Mouse (Mus musculus) thymus, postnatal 0 days (tissue): ENCODE measurements at regions not wholly inside any gene's neighbourhood (a gene's known extent, or its start where the extent isn't known, plus 50 kb on each side); places are given as distances from the start of the nearest gene placed in this dataset.

Experiments
- DNase-seq: peaks from one replicate; pipeline ENCODE4 v3.0.0-alpha.2; 2015; ENCODE audit warnings: low spot score

DNA sequence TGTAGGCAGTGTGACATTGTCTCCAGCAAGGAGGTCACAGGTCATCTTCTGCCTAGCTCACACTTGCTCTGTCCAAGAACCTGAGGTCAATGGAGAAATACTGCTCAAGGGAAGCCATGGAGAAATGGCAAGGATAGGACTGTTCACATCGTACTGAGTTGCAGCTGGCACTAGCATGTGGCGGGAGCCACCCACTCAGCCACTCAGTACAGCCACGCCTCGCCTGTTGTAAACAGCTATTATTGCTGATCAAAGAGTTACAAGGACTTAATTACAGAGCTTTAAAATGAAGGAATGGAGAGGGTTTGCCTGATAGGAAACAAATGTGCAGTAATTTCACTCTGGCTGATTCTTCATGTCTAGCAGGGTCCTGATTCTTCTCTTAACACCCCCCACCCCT is 64.8 kb downstream of the Dll1 start:
- DNase-seq, result no peak

DNA sequence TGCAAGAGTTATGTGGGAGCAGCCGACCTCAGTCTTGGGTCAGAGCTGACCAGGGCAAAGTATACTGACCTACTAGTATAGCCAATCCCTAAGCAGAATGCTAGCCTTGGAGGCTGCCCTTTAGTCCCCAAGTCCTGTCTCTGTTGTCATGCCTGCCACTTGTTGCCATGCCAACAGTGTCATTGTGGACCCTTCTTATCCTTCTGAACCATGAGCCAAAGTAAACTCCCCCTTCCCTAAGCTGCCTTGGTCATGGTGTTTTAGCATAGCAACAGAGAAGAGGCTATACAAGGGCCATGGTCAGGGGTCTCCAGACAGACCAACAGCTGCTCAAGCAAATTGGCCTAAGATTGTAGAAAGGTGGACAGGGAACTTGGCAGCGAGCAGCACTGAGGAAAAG is 66.2 kb downstream of the Dll1 start:
- DNase-seq, result no peak

DNA sequence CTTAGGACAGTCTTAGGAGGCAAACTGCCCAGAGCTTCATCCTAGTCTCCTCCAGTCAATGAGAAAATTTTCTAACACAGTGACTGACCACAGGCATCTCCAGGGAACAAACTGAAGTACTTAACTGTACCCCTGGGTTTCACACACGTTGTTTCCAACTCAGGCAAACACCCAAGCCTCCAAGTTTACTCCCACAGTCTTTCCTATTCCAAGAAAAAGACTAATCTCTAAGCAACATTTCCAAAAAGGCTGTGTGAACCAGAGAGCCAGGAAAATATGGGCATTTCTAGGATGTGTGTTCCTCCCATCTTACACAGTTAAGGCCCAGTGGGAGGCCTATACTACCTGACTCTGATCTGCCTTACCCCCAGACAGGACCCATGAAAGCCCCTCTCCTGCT is 74.6 kb downstream of the Dll1 start:
- DNase-seq, result no peak

DNA sequence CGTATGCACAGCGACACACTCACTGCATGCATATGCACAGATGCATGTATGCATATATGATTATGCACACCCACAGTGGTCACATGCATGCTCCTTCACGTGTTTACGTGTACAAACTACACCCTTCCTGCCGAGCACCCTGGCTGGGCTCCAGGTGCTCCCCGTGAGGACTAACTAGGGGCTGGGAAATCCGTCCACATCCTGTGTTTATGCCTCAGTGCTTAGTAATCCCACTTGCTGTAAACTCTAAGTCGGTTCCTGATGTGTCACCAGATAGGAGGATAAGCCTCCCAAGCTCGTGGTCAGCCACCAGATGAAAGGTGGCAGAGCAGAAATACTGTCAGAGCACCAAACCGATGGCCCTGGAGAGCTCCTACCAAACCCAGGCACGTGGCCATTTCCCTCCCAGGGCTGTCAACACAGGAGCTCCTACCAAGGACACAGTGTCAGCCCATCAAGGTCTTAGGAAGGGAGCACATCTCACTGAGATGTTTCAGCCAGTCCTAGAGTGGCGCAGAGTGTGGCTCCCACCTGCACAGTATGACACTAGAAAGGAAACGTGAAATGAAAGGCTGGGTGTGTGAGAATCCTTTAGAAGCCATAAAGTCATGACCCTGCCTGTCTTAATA is 76.8 kb downstream of the Dll1 start:
- no peak for DNase-seq

DNA sequence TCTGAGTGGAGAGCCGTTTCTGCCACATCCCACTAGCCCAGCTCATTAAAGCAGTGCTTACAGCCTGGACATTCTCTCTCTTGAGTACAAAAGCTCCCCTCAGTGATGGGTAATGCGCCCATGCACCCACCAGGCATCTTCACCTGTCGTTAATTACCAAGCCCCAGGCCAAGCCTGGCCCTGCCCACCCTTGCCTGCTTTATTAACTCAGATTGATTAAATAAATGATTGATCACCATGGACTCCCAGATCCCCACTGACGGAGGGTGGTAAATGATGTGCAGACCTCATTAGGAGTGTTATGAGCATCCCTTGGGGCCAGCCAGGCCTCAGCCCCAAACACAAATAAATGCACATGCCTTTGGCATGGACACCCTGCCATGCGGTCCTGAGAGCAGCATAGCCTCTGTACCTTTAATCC is 82.5 kb downstream of the Dll1 start:
- no peak for DNase-seq

DNA sequence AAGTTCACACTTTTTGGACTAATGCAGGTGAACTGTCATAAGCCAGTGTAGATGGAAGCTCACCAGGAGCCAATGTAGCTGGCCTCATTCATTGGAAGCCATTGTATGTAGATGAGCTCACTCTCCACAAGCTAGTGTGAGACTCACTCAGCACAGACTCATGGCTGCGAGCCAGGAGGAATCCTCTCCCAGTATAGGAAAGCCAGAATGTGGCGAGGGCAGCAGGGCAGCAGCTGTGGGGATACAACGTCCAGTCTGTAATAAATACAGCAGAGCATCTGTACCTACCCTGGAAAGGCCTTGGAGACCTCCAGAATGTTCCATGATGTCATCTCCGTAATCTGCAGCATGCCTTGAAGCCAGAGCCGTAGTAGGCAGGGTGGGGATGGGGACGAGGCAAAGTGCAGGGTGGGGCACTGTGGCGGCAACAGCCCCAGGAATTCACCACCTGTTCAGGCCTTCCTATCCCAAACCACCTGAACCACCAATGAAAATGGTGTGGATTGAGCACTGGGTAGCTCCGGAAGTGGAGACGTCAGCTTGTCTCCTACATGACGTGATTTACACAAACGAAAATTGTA is 84.1 kb downstream of the Dll1 start:
- no peak for DNase-seq

DNA sequence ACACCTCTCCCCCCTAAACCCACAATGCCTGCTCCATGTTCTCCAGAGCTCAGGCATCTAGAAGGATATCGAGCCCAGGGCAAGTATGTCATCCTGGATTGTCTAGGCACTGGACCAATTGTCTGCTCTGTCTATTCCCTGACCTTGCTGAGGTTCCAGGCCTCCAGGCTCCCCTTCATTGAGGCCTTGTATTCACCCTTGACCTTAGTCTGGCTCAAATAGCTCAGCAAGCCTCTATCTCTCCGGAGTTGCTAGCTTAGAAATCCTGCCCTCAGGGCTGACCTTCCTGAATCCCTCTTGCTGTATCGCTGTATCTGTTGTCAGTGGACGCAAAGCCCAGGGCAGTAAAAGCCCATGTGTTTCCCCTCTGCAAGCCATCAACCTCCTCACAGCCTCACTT is 85.0 kb downstream of the Dll1 start:
- no peak for DNase-seq

DNA sequence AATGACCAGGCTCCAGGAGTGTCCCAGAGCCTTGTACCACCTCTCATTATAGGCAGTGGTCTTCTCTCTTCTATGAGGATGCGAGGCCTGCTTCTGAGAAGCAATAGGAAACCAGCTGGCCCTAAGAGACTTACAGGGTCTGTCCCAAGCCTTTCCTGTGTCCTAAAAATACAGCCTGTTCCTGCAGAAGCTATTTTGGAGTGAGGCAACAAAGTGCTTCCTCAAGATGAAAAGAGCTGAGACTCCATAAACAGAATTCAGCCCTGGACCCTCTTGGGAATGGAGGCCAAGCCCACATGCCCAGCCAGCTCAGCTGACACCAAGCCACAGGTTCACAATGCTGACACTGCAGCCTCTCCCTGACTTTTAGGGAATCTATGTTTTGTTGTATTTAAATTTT is 86.3 kb downstream of the Dll1 start:
- no peak for DNase-seq

DNA sequence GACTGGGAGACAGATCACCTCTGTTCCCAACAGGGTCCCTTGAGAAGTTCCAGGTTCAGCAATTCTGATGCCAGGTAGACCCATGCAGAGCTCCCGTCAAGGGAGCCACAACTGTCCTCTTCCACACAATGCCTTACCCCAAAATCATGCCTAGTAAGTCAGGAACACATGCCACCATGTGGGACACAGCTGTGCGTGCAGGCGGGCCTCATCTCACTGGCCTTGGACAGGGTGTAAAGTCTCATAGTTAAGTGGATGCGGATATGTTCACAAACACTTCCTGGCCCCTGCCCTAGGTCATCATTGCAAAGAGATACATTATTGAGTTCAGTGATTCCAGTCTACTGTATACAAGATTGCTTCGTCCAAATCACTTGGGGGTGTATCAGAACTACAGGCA is 87.6 kb downstream of the Dll1 start:
- no peak for DNase-seq

DNA sequence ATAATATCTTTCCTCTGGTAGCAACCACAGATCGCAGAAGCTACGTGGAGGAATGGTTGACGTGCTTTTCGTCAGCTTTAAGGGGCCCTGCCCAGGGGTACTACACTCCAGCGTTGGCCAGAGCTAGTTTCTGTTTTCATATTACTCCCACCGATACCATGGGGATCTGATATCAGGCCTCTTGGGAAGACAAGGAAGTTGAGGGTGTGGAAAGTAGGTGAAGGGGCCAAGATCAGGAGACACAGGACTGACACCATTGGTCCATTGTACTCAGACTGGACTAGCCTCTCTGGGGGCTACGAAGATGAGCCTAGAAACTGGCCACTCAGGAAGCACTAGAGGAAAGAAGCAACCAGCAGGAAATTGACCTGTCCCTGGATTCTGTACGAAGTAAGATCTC is 88.0 kb downstream of the Dll1 start:
- no peak for DNase-seq

DNA sequence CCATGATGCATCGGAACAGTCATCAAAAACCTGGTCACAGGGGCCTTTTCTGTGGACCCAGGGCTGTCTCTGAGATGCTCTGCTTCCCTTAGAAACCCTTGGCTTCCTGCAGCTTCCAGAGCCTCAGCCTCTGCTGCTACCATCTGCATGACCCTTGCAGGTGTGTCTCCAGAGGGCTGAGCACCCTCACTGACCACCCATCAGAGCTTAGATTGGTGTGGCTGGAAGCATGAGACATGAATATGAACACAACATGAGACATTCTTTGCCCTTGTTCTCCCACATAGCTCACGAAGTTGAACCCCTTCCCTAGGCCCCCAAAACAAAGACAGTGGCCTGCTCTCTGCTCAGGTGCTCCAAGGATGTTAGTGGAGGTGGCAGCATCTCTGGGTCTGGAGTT is 90.1 kb downstream of the Dll1 start:
- DNase-seq, result no peak

DNA sequence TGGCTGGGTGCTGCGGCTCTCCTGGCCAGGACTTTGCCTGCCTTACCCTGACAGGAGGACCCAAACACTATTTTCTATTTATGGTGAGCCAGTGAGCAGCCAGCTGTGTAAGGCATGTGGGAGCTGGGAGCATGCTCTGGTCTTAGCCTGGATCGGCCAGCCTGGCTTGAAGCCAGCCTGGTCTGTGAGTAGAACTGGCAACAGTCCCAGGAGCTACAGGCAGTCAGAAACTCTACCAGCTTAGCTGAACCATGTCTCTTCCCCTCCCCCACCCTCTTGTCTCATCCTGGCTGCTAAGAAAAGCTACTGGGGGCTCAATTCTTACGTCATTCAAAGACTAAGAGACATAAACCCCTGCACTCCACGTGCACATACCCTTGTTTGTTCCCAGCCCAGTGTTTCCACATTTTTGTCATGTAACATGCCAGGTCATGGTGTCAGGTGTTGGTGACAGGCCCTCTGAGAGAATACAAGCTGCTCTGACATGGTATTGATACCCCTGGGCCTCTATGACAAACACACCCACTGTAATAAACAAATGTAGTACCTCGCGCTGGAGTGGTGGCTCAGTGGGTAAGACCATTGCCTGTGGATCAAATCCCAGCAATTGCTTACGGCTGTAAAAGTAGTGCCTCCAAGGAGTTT is 91.2 kb downstream of the Dll1 start:
- no peak for DNase-seq

DNA sequence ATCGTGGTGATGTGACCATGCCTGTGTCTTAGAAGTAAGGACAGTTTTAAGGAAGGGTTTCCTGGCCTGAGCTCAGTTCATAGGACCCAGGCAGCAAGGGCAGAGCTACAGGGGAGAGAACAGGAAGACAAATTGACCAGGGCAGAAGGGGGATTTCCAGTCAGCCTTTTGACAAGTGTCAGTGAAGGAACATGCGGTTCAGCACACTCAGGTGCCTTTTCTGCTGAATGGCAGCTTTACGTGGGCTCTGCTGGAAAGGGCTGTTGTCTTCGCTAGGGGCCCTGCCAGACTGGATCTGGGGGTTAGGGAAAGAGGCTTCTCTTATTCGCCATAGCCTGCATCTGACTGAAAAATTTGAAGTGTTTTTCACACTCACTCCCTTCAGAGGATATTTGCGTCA is 106.8 kb downstream of the Dll1 start:
- no peak for DNase-seq

DNA sequence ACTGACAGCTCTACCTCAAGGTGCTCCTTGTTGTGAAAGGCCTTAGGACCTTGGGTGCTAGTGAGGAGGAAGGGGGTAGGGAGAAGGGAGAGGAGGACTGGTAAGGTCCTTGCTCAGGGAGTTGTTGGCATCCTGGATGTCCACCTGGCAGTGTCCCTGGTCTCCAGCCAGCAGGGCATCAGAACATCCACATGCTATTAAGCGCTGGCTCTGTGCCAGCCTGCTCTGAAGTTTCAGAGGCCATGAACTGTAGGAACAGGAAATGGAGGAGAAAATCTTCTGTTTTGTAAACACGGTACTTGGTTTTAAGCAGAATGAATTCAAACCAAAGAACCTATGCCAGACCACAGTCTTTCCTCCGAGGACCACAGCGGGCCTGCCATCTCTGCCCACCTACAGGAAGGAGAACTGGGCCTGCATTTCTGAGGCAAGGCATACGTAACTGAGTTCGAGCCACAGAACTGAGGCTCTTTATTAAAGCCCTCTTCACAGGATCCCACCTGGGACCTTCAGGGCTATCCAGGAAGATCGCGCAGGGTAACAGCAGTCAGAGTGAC is 107.5 kb downstream of the Dll1 start:
- DNase-seq, result no peak

DNA sequence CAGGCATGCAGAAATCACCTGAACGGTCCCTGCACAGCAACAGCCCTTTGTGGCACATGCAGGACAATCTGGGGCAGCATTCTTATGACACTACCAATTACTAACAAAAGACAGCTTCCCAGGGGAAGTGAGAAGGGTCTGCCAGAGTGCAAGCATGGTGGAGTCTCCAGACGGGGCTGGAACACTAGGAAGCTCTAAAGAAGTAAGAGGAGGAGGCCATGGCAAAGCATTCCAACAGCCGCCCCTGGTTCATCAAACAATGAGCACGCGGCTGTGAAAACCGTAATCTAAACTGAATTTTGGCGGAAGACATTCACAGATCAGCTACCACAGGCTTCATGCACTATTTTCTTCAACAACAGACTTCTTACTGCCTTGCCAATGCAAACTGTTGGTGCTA is 109.0 kb downstream of the Dll1 start:
- no peak for DNase-seq

DNA sequence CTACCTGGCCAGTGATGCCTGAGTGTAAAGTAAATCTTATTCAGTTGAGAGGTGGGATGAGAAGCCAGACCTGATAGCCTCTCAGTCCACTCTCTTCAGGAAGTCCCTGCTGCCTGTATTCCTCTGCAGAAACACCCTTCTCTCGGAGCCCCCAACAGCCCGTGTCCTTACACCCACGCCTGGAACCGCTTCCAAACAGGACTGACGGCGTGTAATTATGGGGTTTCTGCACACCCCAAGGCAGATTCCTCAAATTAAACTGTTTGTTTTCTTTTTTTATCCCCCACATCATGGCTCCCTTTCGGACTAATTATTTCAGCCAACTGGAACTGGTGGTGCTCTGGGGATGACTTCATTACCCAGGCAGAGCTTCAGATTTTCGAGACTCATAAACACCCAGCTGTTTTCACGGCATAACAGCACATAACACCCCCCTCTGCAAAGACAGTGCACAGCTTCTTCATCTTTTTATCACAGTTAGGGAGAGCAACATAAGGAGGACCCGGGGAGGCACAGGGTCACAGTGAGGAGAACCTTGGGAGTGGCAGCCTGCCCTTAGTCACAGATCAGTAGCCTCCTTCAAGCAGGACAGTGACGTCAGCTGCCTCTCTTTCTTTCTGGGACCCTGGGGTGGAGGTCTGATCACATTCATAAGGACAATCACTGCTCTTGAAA is 117.1 kb downstream of the Dll1 start:
- DNase-seq, result no peak

DNA sequence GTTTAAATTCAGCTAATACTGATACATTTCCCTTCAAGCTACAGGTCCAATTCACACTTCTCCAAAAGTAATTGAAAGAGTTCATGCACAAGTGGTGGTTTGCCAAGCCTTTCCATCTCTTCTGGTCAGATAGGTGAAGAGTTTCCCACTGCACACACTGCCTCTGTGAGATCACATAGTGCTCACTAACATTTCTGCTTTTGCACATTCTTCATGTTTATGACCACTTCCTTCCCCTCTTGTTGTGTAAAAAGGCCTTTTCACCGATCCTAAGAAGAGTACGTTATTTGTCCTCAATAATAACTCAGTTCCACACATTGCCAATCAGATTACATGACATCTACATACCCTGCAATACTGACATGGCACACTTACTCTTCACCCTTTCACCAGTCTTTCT is 120.8 kb downstream of the Dll1 start:
- no peak for DNase-seq

DNA sequence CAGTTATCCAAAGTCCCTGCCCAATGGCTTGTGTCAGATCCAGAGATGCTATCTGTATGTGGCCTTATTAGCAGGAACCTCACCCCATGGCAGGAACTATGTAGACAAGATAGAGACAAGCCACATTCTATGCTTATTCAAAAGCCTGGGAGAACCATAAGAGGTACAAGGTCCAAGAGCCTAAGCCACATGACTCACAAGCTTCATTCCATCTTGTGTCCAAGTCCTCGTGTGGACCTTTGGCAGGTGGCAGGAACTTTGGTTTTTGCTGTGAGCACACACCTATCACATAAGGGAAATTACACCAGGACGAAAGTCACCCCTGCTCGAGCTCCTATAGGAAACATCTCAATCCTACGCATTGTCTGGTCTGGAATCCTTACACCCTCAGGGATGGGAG is 122.9 kb downstream of the Dll1 start:
- DNase-seq, result no peak

DNA sequence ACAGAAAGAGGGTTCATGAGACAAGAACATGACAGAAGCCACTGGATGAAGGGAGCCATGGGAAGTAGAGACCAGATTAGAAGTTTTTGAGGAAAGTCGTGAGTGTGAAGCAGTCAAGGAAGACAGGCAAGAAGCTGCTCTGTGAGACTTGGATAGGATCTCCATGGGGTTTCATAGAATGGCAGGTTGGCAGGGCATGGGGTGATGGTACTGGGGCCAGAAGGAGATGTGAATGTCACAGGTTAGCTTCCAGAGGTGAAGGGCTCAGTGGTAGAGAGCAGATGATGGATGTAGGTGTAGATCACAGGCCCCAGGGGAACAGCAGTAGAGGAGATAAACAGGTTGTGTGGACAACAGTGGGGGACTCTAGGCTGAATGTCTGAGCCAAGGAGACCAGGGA is 123.4 kb downstream of the Dll1 start:
- no peak for DNase-seq

DNA sequence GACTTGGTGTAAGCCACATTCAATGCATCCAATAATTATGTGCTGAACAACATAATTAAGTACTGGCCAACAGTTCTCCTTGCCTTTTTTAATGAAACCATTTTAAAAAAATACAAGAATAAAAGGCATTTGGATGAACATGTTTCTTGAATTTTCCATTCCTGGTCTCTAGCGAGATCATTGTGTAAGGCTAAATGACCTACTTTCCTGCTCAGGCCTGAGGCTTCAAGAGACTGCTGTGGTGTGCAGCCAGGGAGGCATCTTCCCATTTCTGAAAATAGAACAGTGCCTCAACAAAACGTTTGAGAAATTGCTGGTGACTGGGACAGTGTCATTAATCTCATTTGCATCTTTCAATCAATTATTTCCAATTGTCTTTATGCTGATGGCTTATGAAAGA is 124.5 kb downstream of the Dll1 start:
- no peak for DNase-seq

DNA sequence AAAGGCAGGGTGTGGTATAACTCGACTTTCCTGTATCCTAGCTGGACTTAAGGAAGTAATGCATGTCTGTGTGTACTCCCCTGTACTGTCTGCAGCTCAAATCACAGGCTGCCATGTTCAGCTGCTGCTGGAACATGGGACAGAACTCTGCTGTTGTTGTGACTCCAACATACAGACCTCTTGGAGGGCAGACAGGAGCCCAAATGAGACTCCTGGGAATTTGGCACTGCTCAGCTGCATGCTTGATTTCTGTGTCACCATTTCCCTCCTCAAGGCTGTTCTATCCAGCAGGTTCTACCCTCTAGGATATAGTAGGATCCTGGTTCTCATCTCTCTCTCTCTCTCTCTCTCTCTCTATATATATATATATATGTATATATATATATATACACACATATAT is 125.0 kb downstream of the Dll1 start:
- no peak for DNase-seq

DNA sequence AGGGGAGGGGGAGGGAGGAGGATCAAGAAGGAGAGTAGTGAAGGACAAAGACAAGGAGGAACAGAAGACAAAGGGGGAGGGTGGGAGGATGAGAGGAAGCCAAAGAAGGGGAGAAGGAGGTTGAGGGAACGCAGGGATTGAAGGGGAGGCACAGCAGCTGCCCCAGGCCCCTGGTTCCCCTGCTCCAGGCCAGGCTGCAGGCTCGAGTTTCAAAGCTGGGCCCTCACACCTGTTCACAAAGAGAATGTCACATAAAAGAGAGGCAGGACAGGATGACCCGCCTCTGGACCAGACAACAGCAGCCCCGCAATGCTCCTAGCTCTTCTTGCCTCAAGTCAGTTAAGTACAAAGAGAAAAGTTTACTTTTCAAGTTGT is 128.3 kb downstream of the Dll1 start:
- no peak for DNase-seq
